Mouse (Mus musculus): ENCODE measurements around the gene Sec14l1. TPM values are rescaled to one million over a fixed set of nuclear protein-coding genes. Genes with fewer than 3 reads are reported as not detected.

Sec14l1 gene
- polyA plus RNA-seq, 1 experiment from 2014 or later, result 76.9 TPM

DNA sequence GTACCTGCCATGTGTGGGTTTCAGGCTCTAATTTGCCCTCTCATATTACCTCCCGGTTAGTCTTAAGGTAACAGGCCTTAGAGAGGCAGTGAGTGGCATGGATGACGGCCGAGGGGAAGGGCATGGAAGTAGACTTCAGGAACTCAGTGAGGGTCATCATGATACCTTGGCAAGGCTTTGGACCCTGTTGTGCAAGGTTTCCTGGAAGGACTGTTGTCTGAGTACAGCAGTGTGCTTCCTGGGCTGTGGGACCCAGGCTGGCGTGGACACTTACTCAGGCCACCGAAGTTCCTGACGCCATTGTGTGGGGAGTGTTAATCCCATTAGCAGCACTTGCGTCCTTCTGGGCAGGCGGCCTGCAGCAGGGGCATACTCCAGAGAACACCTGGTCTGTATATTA, 15.1 kb downstream of the Sec14l1 start:
- no peak overlapping the region for H3K4me2 ChIP-seq (ENCODE audit: low read length)
- H3K36me3 ChIP-seq (ENCODE audit: control insufficient read depth, insufficient read depth), result no peaks in the 10 kb centered on the region
- 57% methylated on average over 8 of the region's 8 CpGs for WGBS
- H3K27me3 ChIP-seq (replicated peaks; ENCODE audit: control insufficient read depth, insufficient read depth, low read length), result no peaks in the 10 kb centered on the region
- H3K9ac ChIP-seq (replicated peaks; ENCODE audit: low read depth, low read length), result no peak overlapping the region
- no peak for ATAC-seq
- H3K4me1 ChIP-seq (replicated peaks; ENCODE audit: control insufficient read depth, insufficient read depth, low read length), result peaks cover 29% of the 10 kb centered on the region
- H3K27ac ChIP-seq (ENCODE audit: low read length), result no peak overlapping the region
- H3K4me3 ChIP-seq (replicated peaks; ENCODE audit: low read length), result no peak overlapping the region
- no peaks in the 10 kb centered on the region for H3K9me3 ChIP-seq (ENCODE audit: control insufficient read depth, low read length)

DNA sequence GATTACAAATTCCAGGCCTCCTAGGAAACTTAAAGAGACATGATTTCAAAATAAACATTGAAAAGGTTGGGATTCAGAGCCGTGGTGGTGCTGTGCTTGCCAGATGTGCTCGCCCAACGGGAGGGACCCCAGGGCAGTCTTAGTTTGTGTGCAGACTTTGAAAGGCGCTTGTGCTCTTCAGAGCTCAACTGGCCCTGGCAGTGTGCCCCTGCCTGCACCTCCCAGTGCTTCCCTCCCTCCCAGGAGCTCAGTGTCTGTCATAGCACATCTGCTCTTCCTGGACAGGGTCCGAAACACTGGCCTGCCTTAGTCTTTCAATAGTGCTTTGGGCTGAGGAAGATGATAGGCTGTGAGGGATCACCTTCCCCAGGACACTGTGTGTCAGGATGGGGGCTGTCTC, 15.9 kb downstream of the Sec14l1 start:
- Histone ChIP-seq H3K27me3 (replicated peaks; ENCODE audit: control insufficient read depth, insufficient read depth, low read length) (no peaks in the 10 kb centered on the region), H3K4me2 (ENCODE audit: low read length) (no peak overlapping the region), H3K9ac (replicated peaks; ENCODE audit: low read depth, low read length) (no peak overlapping the region), H3K4me3 (replicated peaks; ENCODE audit: low read length) (no peak overlapping the region), H3K4me1 (replicated peaks; ENCODE audit: control insufficient read depth, insufficient read depth, low read length) (peaks cover 37% of the 10 kb centered on the region), H3K9me3 (ENCODE audit: control insufficient read depth, low read length) (no peaks in the 10 kb centered on the region), H3K36me3 (ENCODE audit: control insufficient read depth, insufficient read depth) (no peaks in the 10 kb centered on the region), H3K27ac (ENCODE audit: low read length) (no peak overlapping the region)
- 57% methylated on average over 5 of the region's 5 CpGs for WGBS
- ATAC-seq, result no peak

DNA sequence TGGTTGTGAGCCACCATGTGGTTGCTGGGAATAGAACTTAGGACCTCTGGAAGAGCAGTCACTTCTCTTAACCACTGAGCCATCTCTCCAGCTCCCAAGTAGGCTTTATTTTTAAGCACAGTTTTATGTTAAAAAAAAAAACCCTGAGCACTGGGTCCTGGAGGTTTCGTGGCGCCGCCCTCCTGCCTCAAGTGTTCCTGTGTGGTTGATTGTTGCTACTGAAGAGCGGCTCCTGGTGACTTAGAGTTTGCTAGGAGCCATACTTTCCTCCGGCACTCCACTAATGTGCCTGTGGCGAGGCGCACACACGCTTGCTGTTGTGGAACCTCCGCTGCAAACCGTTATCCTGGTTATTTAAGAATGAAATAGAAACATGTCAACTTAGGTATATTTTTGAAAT, 16.5 kb downstream of the Sec14l1 start:
- Histone ChIP-seq H3K9ac (replicated peaks; ENCODE audit: low read depth, low read length) (no peak overlapping the region), H3K36me3 (ENCODE audit: control insufficient read depth, insufficient read depth) (no peaks in the 10 kb centered on the region), H3K4me1 (replicated peaks; ENCODE audit: control insufficient read depth, insufficient read depth, low read length) (peaks cover 39% of the 10 kb centered on the region), H3K9me3 (ENCODE audit: control insufficient read depth, low read length) (no peaks in the 10 kb centered on the region), H3K27ac (ENCODE audit: low read length) (no peak overlapping the region), H3K4me2 (ENCODE audit: low read length) (no peak overlapping the region), H3K27me3 (replicated peaks; ENCODE audit: control insufficient read depth, insufficient read depth, low read length) (no peaks in the 10 kb centered on the region), H3K4me3 (replicated peaks; ENCODE audit: low read length) (no peak overlapping the region)
- 97% methylated on average over 10 of the region's 10 CpGs for WGBS
- ATAC-seq, result no peak

DNA sequence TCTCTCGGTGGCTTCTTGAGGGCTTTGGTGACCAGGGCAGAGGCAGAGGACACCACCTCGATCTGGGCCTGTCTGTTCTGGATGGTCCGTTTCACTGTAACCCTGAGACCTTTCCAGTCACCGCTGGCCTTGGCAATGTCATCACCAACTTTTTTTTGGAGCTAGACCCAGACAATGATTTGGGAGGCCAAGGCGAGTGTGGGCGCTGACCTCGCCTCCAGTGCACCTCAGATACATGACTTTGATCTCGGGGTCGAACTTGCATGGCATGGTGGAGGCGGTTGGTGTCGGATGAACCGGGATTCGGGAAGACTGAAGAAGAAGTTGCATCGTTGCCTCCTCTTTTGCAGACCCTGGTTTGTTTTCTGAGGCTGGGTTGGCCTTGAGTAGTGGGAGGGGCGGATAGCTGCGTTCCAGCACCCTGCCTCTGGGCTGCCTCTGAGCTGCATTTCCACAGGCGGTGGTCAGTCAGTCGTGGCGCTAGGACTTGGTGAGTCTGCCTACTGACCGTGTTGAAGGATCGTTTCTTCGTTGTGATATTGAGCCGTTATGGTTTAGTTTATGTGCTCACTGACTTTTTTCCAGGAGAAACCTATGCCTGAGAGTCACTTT, 19.9 kb downstream of the Sec14l1 start:
- peaks cover 20% of the 10 kb centered on the region for H3K4me1 ChIP-seq (replicated peaks; ENCODE audit: control insufficient read depth, insufficient read depth, low read length)
- no peak overlapping the region for H3K4me3 ChIP-seq (replicated peaks; ENCODE audit: low read length)
- H3K9me3 ChIP-seq (ENCODE audit: control insufficient read depth, low read length), result no peaks in the 10 kb centered on the region
- no peak overlapping the region for H3K9ac ChIP-seq (replicated peaks; ENCODE audit: low read depth, low read length)
- WGBS, result 52% methylated on average over 23 of the region's 23 CpGs
- no peaks in the 10 kb centered on the region for H3K36me3 ChIP-seq (ENCODE audit: control insufficient read depth, insufficient read depth)
- no peak overlapping the region for H3K27ac ChIP-seq (ENCODE audit: low read length)
- ATAC-seq, result no peak
- H3K27me3 ChIP-seq (replicated peaks; ENCODE audit: control insufficient read depth, insufficient read depth, low read length), result no peaks in the 10 kb centered on the region
- no peak overlapping the region for H3K4me2 ChIP-seq (ENCODE audit: low read length)

DNA sequence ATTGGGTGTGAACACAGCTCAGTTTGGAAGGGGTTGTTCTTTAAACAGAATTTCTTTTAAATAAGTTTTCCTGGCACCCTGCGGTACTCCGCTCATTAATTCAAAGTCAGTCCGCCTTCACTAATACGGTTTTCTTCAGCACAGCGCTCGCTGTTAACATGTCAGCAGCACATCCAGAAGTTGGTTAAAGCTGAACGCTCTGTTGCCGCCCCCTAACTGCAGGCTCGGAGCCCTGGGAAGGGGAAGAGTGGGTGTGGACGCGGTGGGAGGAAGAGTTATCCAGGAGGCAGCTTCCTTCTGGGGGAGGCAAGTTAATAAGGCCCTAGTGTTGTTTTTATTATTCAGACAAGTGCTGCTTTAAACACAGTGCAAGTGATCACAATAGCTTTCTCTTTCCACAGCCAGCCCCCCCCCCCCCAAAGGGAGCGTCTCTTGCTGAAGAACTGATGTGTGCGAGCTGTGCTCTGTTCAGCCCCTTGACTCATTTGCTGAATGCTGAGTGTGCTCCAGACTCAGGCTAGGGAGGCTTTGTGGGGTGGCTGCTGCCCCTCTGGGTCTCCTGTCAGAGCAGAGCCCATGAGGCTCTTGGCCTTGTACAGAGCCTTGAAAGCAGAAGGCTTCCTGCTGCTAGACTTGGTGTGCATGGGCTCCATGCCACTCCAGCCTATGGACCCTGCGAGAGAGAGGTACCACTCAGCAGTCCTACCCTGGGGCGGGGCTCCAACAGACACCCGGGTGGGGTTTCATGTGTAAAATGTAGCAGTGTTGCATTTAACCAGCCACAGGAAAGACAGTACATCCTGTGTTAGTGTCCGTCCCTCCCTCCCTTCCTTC, 20.7 kb downstream of the Sec14l1 start:
- Histone ChIP-seq H3K4me2 (ENCODE audit: low read length) (0 out of 2 replicates have a peak overlapping the region, but pooled peaks have one; percentile 15), H3K9me3 (ENCODE audit: control insufficient read depth, low read length) (no peaks in the 10 kb centered on the region), H3K36me3 (ENCODE audit: control insufficient read depth, insufficient read depth) (no peaks in the 10 kb centered on the region), H3K4me1 (replicated peaks; ENCODE audit: control insufficient read depth, insufficient read depth, low read length) (peaks cover 19% of the 10 kb centered on the region), H3K27me3 (replicated peaks; ENCODE audit: control insufficient read depth, insufficient read depth, low read length) (no peaks in the 10 kb centered on the region), H3K4me3 (replicated peaks; ENCODE audit: low read length) (no peak overlapping the region), H3K27ac (ENCODE audit: low read length) (peak overlapping the region; percentile 35; the same call in 1 of the 2 replicates), H3K9ac (replicated peaks; ENCODE audit: low read depth, low read length) (no peak overlapping the region; the same call in 1 of the 2 replicates)
- ATAC-seq, result peak; percentile 75
- WGBS, result 19% methylated on average over 17 of the region's 17 CpGs

DNA sequence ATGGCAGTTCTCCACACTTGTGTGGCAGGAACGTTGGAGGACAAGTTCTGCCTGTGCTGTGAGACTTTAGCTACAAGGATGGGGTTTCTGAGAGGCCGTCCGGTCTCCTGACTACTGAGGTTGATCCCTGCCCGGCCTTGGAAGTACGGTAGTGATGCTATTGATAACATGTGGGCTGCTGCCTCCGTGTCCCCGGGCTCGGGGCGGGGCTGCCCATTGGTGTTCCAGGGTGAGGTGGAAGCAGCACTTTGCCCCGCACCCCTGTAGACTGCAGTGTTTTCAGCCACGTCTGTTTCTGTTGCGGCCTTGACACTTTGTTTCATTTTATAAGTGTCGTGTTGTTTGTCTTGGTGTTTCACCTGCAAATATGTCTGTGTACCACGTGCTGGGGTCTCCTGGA, 21.9 kb downstream of the Sec14l1 start:
- H3K4me1 ChIP-seq (replicated peaks; ENCODE audit: control insufficient read depth, insufficient read depth, low read length), result peaks cover 16% of the 10 kb centered on the region
- no peak for ATAC-seq
- WGBS, result 90% methylated on average over 14 of the region's 14 CpGs

DNA sequence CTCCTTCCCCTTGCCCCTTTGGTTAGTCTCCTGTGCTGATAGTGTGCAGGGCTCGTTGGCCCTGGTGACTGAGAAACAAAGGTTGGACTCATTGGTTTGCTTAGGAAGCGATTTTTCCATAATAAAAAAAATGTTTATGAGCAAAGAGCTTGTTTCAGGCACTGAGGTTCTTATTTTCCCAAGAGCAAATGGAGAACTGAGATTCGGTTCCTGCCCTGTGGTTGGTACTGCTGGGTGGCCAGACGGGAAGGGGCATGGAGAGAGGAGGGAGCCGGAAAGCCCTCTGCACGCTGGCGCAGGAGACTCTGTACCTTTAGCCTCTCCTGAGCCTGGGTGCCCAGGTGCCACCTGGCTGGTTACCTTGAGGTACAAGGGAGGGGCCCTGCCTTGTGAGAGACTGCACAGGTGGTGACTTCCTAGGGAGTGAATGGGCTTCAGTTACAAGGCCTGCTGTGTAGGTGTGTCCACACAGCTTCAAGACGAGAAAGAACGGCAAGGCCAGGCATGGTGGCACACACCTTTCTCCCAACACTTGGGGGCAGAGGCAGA, 23.3 kb downstream of the Sec14l1 start:
- H3K4me2 ChIP-seq (ENCODE audit: low read length), result no peak overlapping the region
- no peak for ATAC-seq
- no peaks in the 10 kb centered on the region for H3K27me3 ChIP-seq (replicated peaks; ENCODE audit: control insufficient read depth, insufficient read depth, low read length)
- peaks cover 16% of the 10 kb centered on the region for H3K4me1 ChIP-seq (replicated peaks; ENCODE audit: control insufficient read depth, insufficient read depth, low read length)
- H3K9ac ChIP-seq (replicated peaks; ENCODE audit: low read depth, low read length), result no peak overlapping the region
- peaks cover 4% of the 10 kb centered on the region for H3K36me3 ChIP-seq (ENCODE audit: control insufficient read depth, insufficient read depth)
- H3K4me3 ChIP-seq (replicated peaks; ENCODE audit: low read length), result no peak overlapping the region
- H3K27ac ChIP-seq (ENCODE audit: low read length), result no peak overlapping the region
- H3K9me3 ChIP-seq (ENCODE audit: control insufficient read depth, low read length), result no peaks in the 10 kb centered on the region
- 88% methylated on average over 9 of the region's 9 CpGs for WGBS

More for the DNA sequence above, 21.9 kb downstream of the Sec14l1 start:
- Histone ChIP-seq H3K9ac (replicated peaks; ENCODE audit: low read depth, low read length) (no peak overlapping the region), H3K36me3 (ENCODE audit: control insufficient read depth, insufficient read depth) (no peaks in the 10 kb centered on the region), H3K27ac (ENCODE audit: low read length) (no peak overlapping the region), H3K9me3 (ENCODE audit: control insufficient read depth, low read length) (no peaks in the 10 kb centered on the region), H3K4me2 (ENCODE audit: low read length) (no peak overlapping the region), H3K4me3 (replicated peaks; ENCODE audit: low read length) (no peak overlapping the region), H3K27me3 (replicated peaks; ENCODE audit: control insufficient read depth, insufficient read depth, low read length) (no peaks in the 10 kb centered on the region)

DNA sequence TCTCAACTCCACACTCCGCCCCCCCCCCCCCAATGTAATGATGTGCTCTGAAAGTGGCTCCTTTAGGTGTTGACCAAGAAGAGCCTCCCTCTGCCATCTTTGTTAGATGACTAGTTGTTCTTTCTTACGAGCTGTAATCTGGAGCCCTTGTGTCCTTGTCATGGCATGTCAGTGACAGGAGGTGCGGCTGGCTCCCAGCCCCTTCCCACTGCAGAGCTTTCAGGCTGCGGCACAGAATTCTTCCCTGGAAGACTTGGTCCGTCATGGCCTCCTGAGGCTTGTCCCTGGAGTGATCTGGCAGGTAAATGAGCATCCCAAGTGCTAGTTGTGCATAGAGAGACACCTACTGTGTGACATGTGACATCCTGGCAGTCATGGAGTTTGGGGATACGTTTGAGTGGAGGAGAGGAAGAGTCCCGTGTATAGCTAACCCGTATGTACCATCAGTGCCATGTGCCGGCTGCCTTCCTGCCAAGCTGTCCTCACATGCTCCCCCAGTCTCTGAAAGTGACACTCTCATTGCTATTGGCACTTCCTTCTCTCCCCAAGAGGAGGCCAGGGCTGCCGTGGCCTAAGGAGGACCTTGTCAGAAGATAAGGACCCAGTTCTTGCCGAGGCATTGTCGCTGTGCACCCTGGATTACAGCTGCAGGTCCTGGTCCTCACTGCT, 24.0 kb downstream of the Sec14l1 start:
- Histone ChIP-seq H3K4me3 (replicated peaks; ENCODE audit: low read length) (no peak overlapping the region), H3K9ac (replicated peaks; ENCODE audit: low read depth, low read length) (no peak overlapping the region), H3K9me3 (ENCODE audit: control insufficient read depth, low read length) (no peaks in the 10 kb centered on the region), H3K4me2 (ENCODE audit: low read length) (no peak overlapping the region), H3K4me1 (replicated peaks; ENCODE audit: control insufficient read depth, insufficient read depth, low read length) (peaks cover 16% of the 10 kb centered on the region), H3K27ac (ENCODE audit: low read length) (no peak overlapping the region), H3K27me3 (replicated peaks; ENCODE audit: control insufficient read depth, insufficient read depth, low read length) (no peaks in the 10 kb centered on the region), H3K36me3 (ENCODE audit: control insufficient read depth, insufficient read depth) (peaks cover 7% of the 10 kb centered on the region)
- no peak for ATAC-seq
- 70% methylated on average over 12 of the region's 12 CpGs for WGBS

DNA sequence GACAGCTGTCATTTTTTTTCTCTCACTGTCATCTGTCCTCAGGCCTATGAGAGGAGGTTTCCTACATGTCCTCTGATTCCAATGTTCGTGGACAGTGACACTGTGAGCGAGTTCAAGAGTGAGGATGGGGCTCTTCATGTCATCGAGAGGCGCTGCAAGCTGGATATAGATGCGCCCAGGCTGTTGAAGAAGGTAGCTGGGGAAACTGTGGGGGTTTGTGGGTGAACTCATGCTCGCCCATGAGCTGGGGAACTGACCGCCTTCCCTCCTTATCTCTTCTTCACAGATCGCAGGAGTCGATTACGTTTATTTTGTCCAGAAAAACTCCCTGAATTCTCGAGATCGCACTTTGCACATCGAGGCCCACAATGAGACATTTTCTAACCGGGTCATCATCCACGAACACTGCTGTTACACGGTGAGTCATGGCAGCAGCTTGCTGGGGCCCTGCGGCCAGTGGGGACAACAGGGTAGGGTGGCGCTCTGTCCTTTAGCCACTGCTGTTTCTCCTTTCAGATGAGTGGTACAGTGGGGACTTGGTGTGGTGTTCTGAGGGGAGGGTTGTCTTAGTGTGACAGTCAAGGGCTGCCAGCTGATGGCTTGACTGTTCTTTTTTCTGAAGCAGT, 26.5 kb downstream of the Sec14l1 start:
- H3K9me3 ChIP-seq (ENCODE audit: control insufficient read depth, low read length), result no peaks in the 10 kb centered on the region
- ATAC-seq, result no peak
- no peaks in the 10 kb centered on the region for H3K27me3 ChIP-seq (replicated peaks; ENCODE audit: control insufficient read depth, insufficient read depth, low read length)
- peaks cover 30% of the 10 kb centered on the region for H3K36me3 ChIP-seq (ENCODE audit: control insufficient read depth, insufficient read depth)
- no peak overlapping the region for H3K4me2 ChIP-seq (ENCODE audit: low read length)
- H3K27ac ChIP-seq (ENCODE audit: low read length), result no peak overlapping the region
- 95% methylated on average over 18 of the region's 18 CpGs for WGBS
- H3K9ac ChIP-seq (replicated peaks; ENCODE audit: low read depth, low read length), result no peak overlapping the region
- H3K4me1 ChIP-seq (replicated peaks; ENCODE audit: control insufficient read depth, insufficient read depth, low read length), result peaks cover 2% of the 10 kb centered on the region; the same call in 1 of the 2 replicates
- no peak overlapping the region for H3K4me3 ChIP-seq (replicated peaks; ENCODE audit: low read length)

Data from forebrain, embryonic 16.5 days (tissue).